Mouse (Mus musculus): ENCODE results near the gene Hsd17b1.

GRCm38 (mm10) chr11:101050359-101050758, 27.9 kb upstream of the Hsd17b1 start:
- TF ChIP-seq CTCF (IDR thresholded peaks at IDR 0.05; ENCODE audit: control insufficient read depth, insufficient read depth, insufficient read length) (no peak), CEBPB (IDR thresholded peaks at IDR 0.05; ENCODE audit: low read depth) (no peak), MYOD1 (IDR thresholded peaks at IDR 0.05; ENCODE audit: control insufficient read depth, insufficient read length, low read depth) (no peak)
